Mouse (Mus musculus): Measurements from ENCODE around the gene Gcnt3. TPM values are rescaled to one million over a fixed set of nuclear protein-coding genes. Genes with fewer than 3 reads are reported as not detected.

Gcnt3 gene
- under 0.01 TPM in 1 of 2 replicates, not detected in the other for polyA plus RNA-seq (2012; rRNA removed)

DNA sequence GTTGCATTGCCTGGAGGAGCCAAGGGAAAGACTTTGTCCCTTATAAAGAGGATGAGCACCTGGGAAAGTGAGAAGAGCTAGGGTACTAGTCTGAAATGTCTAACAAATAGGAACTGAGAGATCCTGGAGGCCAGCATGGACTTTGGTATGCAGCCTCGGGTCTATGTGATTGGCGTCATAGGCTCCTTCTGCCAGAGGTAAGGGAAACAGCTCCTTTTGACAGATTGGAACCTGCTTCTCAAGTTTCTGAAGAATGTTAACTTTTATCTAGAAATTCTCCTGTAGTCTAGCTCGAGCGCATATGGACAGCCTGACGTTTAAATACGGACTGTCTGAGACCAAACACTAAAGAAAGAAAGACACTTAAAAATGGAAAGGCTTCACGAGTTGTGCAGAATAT is at the start of gene Gcnt3:
Gene Gcnt3, minus strand, starts transcription at position 101 of the 400 bp plus-strand sequence.

GRCm38 (mm10) chr9:70012408-70012901 is 25.4 kb downstream of the Gcnt3 start, which contains the start of gene Gtf2a2:
Gtf2a2 (plus strand) TSS chr9:70012550.

DNA sequence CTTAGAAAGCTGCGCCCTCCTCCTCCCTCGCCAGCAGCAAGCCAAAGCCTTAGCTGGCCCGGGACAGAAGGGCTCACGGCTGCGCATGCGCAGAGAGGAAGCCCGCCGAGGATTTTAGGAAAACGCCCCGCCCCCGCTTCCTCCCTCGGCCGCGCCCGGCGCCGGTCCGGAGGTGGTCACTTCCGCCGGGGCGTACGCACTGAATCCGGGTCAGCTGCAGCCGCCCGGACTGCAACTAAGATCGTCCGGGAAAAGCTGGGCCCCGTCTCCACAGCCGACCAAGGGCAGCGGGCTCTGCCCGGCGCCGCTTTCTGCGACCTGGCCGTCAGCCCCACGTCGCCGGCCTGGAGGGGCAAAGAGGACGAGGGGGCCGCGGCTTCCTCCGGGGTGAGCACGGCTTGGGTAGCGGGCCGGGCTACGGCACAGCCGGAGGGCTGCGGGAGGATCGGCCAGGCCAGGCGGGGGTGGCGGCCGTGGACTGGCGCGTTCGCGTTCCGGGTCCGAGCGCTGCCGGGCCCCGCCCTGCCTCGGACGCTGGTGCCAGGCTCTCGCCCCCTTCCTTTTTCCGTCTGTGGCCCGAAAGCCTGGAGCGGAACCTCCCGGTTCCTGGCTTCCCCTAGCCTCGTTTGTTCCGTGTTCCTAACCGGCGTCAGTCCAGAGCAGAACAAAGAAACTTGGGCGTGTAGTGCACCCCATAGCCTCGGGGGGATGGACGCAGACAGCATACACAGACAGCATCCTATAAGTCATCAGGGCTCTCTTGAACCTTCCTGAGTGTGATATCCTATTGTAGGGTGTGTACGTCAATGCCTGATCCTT is 48.4 kb downstream of the Gcnt3 start, which contains the start of gene Bnip2:
Gene Bnip2, plus strand, starts transcription at position 164 of the 819 bp plus-strand sequence.

Other genes with a start within 250 kb of the Gcnt3 start
- gene Bnip2, start 48.6 kb downstream of the Gcnt3 start, polyA plus RNA-seq (2012; rRNA removed) = 29.6 and 34.0 TPM in 2 replicates
- gene Gtf2a2, start 25.5 kb downstream of the Gcnt3 start, polyA plus RNA-seq (2012; rRNA removed) = 59.4 and 62.7 TPM in 2 replicates
- 0.13 TPM in 2 replicates for gene Fam81a, start 104.5 kb upstream of the Gcnt3 start, polyA plus RNA-seq (2012; rRNA removed)
- 3.0 and 3.4 TPM in 2 replicates for gene Myo1e, start 169.3 kb upstream of the Gcnt3 start, polyA plus RNA-seq (2012; rRNA removed)